In genomic region chr17:34122188-34122984, GRCm38 (mm10) we compare ENCODE assay signal across 8 mouse cellular contexts. TPM values are rescaled to one million over a fixed set of nuclear protein-coding genes. Genes with fewer than 3 reads are reported as not detected.
DNase-seq lines count a peak whose midpoint lies in the region; ATAC-seq and TF ChIP-seq lines count a peak whose summit lies in the region.

Gene Brd2 (minus strand): TSS chr17:34122634.

- H3K9me3 ChIP-seq in lung, embryonic 14.5 days (ENCODE audit: low read depth, low read length): no peaks in the 10 kb centered on the region

- no peaks in the 10 kb centered on the region for H3K4me1 ChIP-seq in lung, embryonic 14.5 days (ENCODE audit: insufficient read depth)

- peak within 1 kb of the TSS; percentile 92 for H3K9ac ChIP-seq in lung, embryonic 14.5 days

- WGBS in lung, embryonic 14.5 days: 0% methylated on average over 63 of the region's 75 CpGs

- peak within 1 kb of the TSS; percentile 100 for H3K27ac ChIP-seq in lung, embryonic 14.5 days (ENCODE audit: low read depth)

- peak; percentile 22 for ATAC-seq in lung, embryonic 14.5 days (ENCODE audit: insufficient read depth)
- peak; percentile 25 for ATAC-seq in neutrophil, adult 5-6 weeks (ENCODE audit: extremely low read depth, insufficient number of reproducible peaks, low FRiP score, poor library complexity, severe bottlenecking)

- DNase-seq in MN1 (ENCODE audit: low spot score): peak; percentile 98
- peak; percentile 98 for DNase-seq in cerebellum, adult 8-10 months
- peak; percentile 96 for DNase-seq in forelimb bud, embryonic 11.5 days (ENCODE audit: low read depth, low spot score)
- peak; percentile 98 for DNase-seq in heart, postnatal 4 days
- peak; percentile 93 to 95 for DNase-seq in layer of hippocampus, adult 8-10 months (ENCODE audit: low spot score in 2 of 2)
- DNase-seq in lung, embryonic 14.5 days: peak; percentile 98
- peak; percentile 95 for DNase-seq in testis, postnatal 14 days (ENCODE audit: low spot score)

- peak within 1 kb of the TSS; percentile 100 for H3K4me3 ChIP-seq in lung, embryonic 14.5 days (ENCODE audit: low read depth, low read length)

- peak within 1 kb of the TSS; percentile 99 for H3K4me2 ChIP-seq in lung, embryonic 14.5 days

- no peaks in the 10 kb centered on the region for H3K27me3 ChIP-seq in lung, embryonic 14.5 days (ENCODE audit: insufficient read depth, low read length)

- peaks cover 34% of the 10 kb centered on the region for H3K36me3 ChIP-seq in lung, embryonic 14.5 days (ENCODE audit: insufficient read depth)

- peak; percentile 16; the same call in 1 of the 2 replicates for TF ChIP-seq CTCF in lung, embryonic 14.5 days (IDR thresholded peaks at IDR 0.05; ENCODE audit: low read depth)

RNA-seq across cellular contexts. Expression of gene Brd2, which starts in this region (rescaled TPM):
- total RNA-seq in heart, postnatal 4 days (2021): 100 to 1,000 TPM; 125 to 128 TPM
- 100 to 1,000 TPM; 190 to 204 (median 197) TPM for total RNA-seq in layer of hippocampus, adult 8-10 months (2022)
- polyA plus RNA-seq in lung, embryonic 14.5 days (2014; fragmentation: Nextera tagmentation; extraction: Ambion mirVana): 153 TPM in 2 replicates
- 714 and 721 TPM in 2 replicates for total RNA-seq in neutrophil, adult 5-6 weeks (2017)

Comparison
In these comparisons a context has a peak if more than half of its experiments do, and no peak if none do; other contexts are left out.
1. Peak in every context shown above with its lines: DNase-seq, ATAC-seq, H3K4me3 ChIP-seq and H3K27ac ChIP-seq.